Mouse (Mus musculus) thymus, adult 2 months (tissue): ENCODE measurements at regions not wholly inside any gene's neighbourhood (a gene's known extent, or its start where the extent isn't known, plus 50 kb on each side); places are given as distances from the start of the nearest gene placed in this dataset.

Source experiments
- DNase-seq: peaks from one replicate; pipeline ENCODE4 v3.0.0; 2021
- H3K27ac ChIP-seq: fragments of 200-500 bp; 2 replicates; pipeline ENCODE4 v1.5.1; 2012; ENCODE audit warnings: low read length, control low read depth; ENCODE audit not compliant: control insufficient read depth, insufficient read depth
- H3K27me3 ChIP-seq: fragments of 200-500 bp; 2 replicates; pipeline ENCODE4 v1.6.1; 2012; ENCODE audit warnings: mild to moderate bottlenecking, low read length, moderate library complexity, mixed read lengths; ENCODE audit not compliant: control insufficient read depth, insufficient read depth
- H3K36me3 ChIP-seq: fragments of 200-500 bp; 2 replicates; pipeline ENCODE4 v1.6.1; 2012; ENCODE audit warnings: mild to moderate bottlenecking, low read length, moderate library complexity; ENCODE audit not compliant: control insufficient read depth, insufficient read depth
- H3K4me1 ChIP-seq: fragments of 200-500 bp; replicated peaks from 2 replicates; pipeline ENCODE4 v1.6.1; 2012; ENCODE audit warnings: low read length; ENCODE audit not compliant: control insufficient read depth, insufficient read depth
- H3K4me3 ChIP-seq: fragments of 200-500 bp; 2 replicates; pipeline ENCODE4 v1.5.1; 2012; ENCODE audit warnings: mild to moderate bottlenecking, low read length, control low read depth, moderate library complexity; ENCODE audit not compliant: control insufficient read depth, insufficient read depth
- CTCF ChIP-seq: fragments of 200-500 bp; IDR thresholded peaks from 2 replicates; pipeline ENCODE4 v1.5.1; 2012; ENCODE audit warnings: mild to moderate bottlenecking, control low read depth, low read length, moderate library complexity, borderline replicate concordance; ENCODE audit not compliant: control insufficient read depth, poor library complexity, insufficient read depth; ENCODE audit errors: extremely low read depth
- POLR2A ChIP-seq: fragments of 200-500 bp; IDR thresholded peaks from 2 replicates; pipeline ENCODE4 v1.6.1; 2012; ENCODE audit warnings: mild to moderate bottlenecking, low read length, control low read depth, moderate library complexity; ENCODE audit not compliant: control insufficient read depth, poor library complexity, insufficient read depth; ENCODE audit errors: extremely low read depth
- WGBS: fragments of 180-500 bp; shearing (Covaris S2); methylation state at CpG from one replicate; pipeline ENCODE4 v1.1.7; 2018; 5-methylcytosine and 5-hydroxymethylcytosine counted together

DNA sequence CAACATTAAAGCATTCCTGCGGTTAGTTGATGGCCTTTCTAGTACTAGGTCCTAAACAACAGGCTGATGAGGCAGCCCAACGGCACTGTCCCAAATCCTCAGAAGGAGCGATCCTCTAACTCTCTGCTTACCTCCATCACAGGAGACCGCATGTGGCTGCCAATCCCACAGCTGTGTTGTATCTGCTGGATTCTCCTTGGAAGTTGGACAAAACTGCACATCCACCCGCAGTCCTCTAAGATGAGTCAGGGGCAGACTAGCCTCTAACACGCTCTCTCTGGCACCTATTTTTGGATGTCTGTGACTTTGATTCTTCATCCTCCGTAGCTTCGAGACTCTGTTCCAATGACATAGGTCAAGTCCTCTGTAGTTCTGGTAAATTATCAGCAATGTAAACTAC is 432.5 kb downstream of the Fgf9 start:
- H3K36me3 ChIP-seq = no peaks in the 10 kb centered on the region
- no peaks in the 10 kb centered on the region for H3K4me1 ChIP-seq
- 93% methylated on average over 8 of the region's 8 CpGs for WGBS
- TF ChIP-seq CTCF (no peak), POLR2A (no peak)
- no peak for DNase-seq
- H3K4me3 ChIP-seq = no peak overlapping the region
- no peaks in the 10 kb centered on the region for H3K27me3 ChIP-seq
- no peak overlapping the region for H3K27ac ChIP-seq

GRCm38 (mm10) chr14:58500014-58500413 is 429.7 kb downstream of the Fgf9 start:
- Histone ChIP-seq H3K27me3 (no peaks in the 10 kb centered on the region), H3K27ac (no peak overlapping the region), H3K4me1 (no peaks in the 10 kb centered on the region), H3K4me3 (no peak overlapping the region), H3K36me3 (no peaks in the 10 kb centered on the region)
- no peak for TF ChIP-seq POLR2A
- TF ChIP-seq CTCF = no peak
- 76% methylated on average over 2 of the region's 2 CpGs for WGBS
- no peak for DNase-seq

DNA sequence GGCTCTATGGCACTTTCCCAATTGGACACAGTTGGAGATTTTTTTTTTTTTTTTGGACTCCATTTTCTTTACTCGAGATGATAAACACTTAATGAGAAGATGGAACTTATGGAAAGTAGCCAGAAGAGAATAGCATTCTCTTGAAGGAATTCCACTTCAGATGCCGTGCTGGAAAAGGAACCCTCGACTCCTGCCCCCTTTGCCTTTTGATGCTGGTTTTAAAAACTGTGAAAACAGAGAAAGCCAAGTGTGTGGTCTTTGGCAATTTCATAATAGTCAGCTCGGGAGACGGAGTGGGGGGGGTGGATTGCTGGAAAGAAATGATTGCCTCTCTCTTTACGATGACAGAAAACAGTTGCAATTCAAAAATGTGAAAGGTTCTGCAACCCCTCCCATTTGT is 429.2 kb downstream of the Fgf9 start:
- H3K27ac ChIP-seq = no peak overlapping the region
- DNase-seq = no peak

GRCm38 (mm10) chr14:58499071-58499470 is 428.7 kb downstream of the Fgf9 start:
- no peak for DNase-seq
- no peak overlapping the region for H3K27ac ChIP-seq
- TF ChIP-seq CTCF (no peak), POLR2A (no peak)
- H3K4me3 ChIP-seq = no peak overlapping the region
- H3K36me3 ChIP-seq = no peaks in the 10 kb centered on the region
- H3K27me3 ChIP-seq = no peaks in the 10 kb centered on the region
- H3K4me1 ChIP-seq = no peaks in the 10 kb centered on the region
- WGBS = 91% methylated on average over 7 of the region's 7 CpGs

More for the DNA sequence above, 429.2 kb downstream of the Fgf9 start:
- 84% methylated on average over 6 of the region's 6 CpGs for WGBS
- H3K27me3 ChIP-seq = no peaks in the 10 kb centered on the region
- H3K4me3 ChIP-seq = no peak overlapping the region
- H3K36me3 ChIP-seq = no peaks in the 10 kb centered on the region
- H3K4me1 ChIP-seq = no peaks in the 10 kb centered on the region
- TF ChIP-seq POLR2A = no peak
- TF ChIP-seq CTCF = no peak

GRCm38 (mm10) chr14:58496902-58497301 is 426.6 kb downstream of the Fgf9 start:
- H3K27ac ChIP-seq = no peak overlapping the region
- H3K36me3 ChIP-seq = no peaks in the 10 kb centered on the region
- no peaks in the 10 kb centered on the region for H3K27me3 ChIP-seq
- 98% methylated on average over 3 of the region's 3 CpGs for WGBS
- DNase-seq = no peak
- H3K4me1 ChIP-seq = no peaks in the 10 kb centered on the region
- no peak for TF ChIP-seq CTCF
- no peak for TF ChIP-seq POLR2A
- no peak overlapping the region for H3K4me3 ChIP-seq

- TF ChIP-seq CTCF = no peak
- TF ChIP-seq POLR2A = no peak
- 84% methylated on average over 5 of the region's 5 CpGs for WGBS
- no peak for DNase-seq
- Histone ChIP-seq H3K4me3 (no peak overlapping the region), H3K4me1 (no peaks in the 10 kb centered on the region), H3K27me3 (no peaks in the 10 kb centered on the region), H3K27ac (no peak overlapping the region), H3K36me3 (no peaks in the 10 kb centered on the region)
Observed at GRCm38 (mm10) chr14:58494400-58494987, 424.1 kb downstream of the Fgf9 start.

GRCm38 (mm10) chr14:58492118-58492517 is 421.8 kb downstream of the Fgf9 start:
- DNase-seq = no peak
- TF ChIP-seq CTCF = no peak
- TF ChIP-seq POLR2A = no peak
- Histone ChIP-seq H3K36me3 (no peaks in the 10 kb centered on the region), H3K4me1 (no peaks in the 10 kb centered on the region), H3K4me3 (no peak overlapping the region), H3K27ac (no peak overlapping the region), H3K27me3 (no peaks in the 10 kb centered on the region)
- 19% methylated on average over 2 of the region's 2 CpGs for WGBS
